Mouse (Mus musculus): Measurements from ENCODE around the gene Tspan1. TPM values are rescaled to one million over a fixed set of nuclear protein-coding genes. Genes with fewer than 3 reads are reported as not detected.

Gene Tspan1
- polyA plus RNA-seq, 1 experiment: 0.16 TPM

- Histone ChIP-seq H3K4me2 (ENCODE audit: low read depth) (no peak overlapping the region), H3K4me3 (no peak overlapping the region), H3K79me2 (ENCODE audit: control insufficient read depth, insufficient read depth) (no peaks in the 10 kb centered on the region), H3K27me3 (ENCODE audit: control insufficient read depth, insufficient read depth, insufficient read length) (no peaks in the 10 kb centered on the region), H3ac (ENCODE audit: control insufficient read depth, insufficient read length) (no peak overlapping the region), H3K36me3 (ENCODE audit: control insufficient read depth, insufficient read depth) (no peaks in the 10 kb centered on the region)
- TF ChIP-seq USF1 (IDR thresholded peaks at IDR 0.05; ENCODE audit: low read depth) (no peak), MYOG (IDR thresholded peaks at IDR 0.05; ENCODE audit: control insufficient read depth in 1 of 3, insufficient read depth in 1 of 3, insufficient read length in 2 of 3, low read depth in 2 of 3) (no peak), TCF12 (IDR thresholded peaks at IDR 0.05; ENCODE audit: insufficient read depth, poor library complexity, severe bottlenecking) (no peak), TCF3 (IDR thresholded peaks at IDR 0.05; ENCODE audit: insufficient read length, low read depth) (no peak), POLR2AphosphoS2 (IDR thresholded peaks at IDR 0.05; ENCODE audit: insufficient read length, low read depth) (no peak), SRF (IDR thresholded peaks at IDR 0.05; ENCODE audit: control insufficient read depth, insufficient read length, low read depth) (no peak), CEBPB (IDR thresholded peaks at IDR 0.05; ENCODE audit: insufficient read depth, poor library complexity, severe bottlenecking) (no peak), E2F4 (IDR thresholded peaks at IDR 0.05; ENCODE audit: insufficient read depth) (no peak), MAX (IDR thresholded peaks at IDR 0.05; ENCODE audit: low read depth) (no peak), POLR2A (IDR thresholded peaks at IDR 0.05; ENCODE audit: insufficient read length, low read depth) (no peak)
Observed at GRCm38 (mm10) chr4:116185083-116185482, 17.7 kb upstream of the Tspan1 start.

- H3K4me3 ChIP-seq: no peak overlapping the region
- TF ChIP-seq TCF3 (IDR thresholded peaks at IDR 0.05; ENCODE audit: insufficient read length, low read depth) (no peak), TCF12 (IDR thresholded peaks at IDR 0.05; ENCODE audit: insufficient read depth, poor library complexity, severe bottlenecking) (no peak), POLR2A (IDR thresholded peaks at IDR 0.05; ENCODE audit: insufficient read length, low read depth) (no peak), MYOG (IDR thresholded peaks at IDR 0.05; ENCODE audit: control insufficient read depth in 1 of 3, insufficient read depth in 1 of 3, insufficient read length in 2 of 3, low read depth in 2 of 3) (no peak), E2F4 (IDR thresholded peaks at IDR 0.05; ENCODE audit: insufficient read depth) (no peak), USF1 (IDR thresholded peaks at IDR 0.05; ENCODE audit: low read depth) (no peak), MYOD1 (IDR thresholded peaks at IDR 0.05; ENCODE audit: control insufficient read depth in 1 of 3, insufficient read length in 2 of 3, low read depth in 2 of 3) (no peak), REST (IDR thresholded peaks at IDR 0.05; ENCODE audit: insufficient read depth, insufficient read length) (no peak), CEBPB (IDR thresholded peaks at IDR 0.05; ENCODE audit: insufficient read depth, poor library complexity, severe bottlenecking) (no peak), MAX (IDR thresholded peaks at IDR 0.05; ENCODE audit: low read depth) (no peak), POLR2AphosphoS2 (IDR thresholded peaks at IDR 0.05; ENCODE audit: insufficient read length, low read depth) (no peak), SRF (IDR thresholded peaks at IDR 0.05; ENCODE audit: control insufficient read depth, insufficient read length, low read depth) (no peak)
- H3K27me3 ChIP-seq (ENCODE audit: control insufficient read depth, insufficient read depth, insufficient read length): no peaks in the 10 kb centered on the region
- H3K79me2 ChIP-seq (ENCODE audit: control insufficient read depth, insufficient read depth): no peaks in the 10 kb centered on the region
- H3K4me2 ChIP-seq (ENCODE audit: low read depth): no peak overlapping the region
- H3ac ChIP-seq (ENCODE audit: control insufficient read depth, insufficient read length): no peak overlapping the region
- H3K36me3 ChIP-seq (ENCODE audit: control insufficient read depth, insufficient read depth): no peaks in the 10 kb centered on the region
Observed at GRCm38 (mm10) chr4:116182745-116183144, 15.3 kb upstream of the Tspan1 start.

GRCm38 (mm10) chr4:116182079-116182478, 14.7 kb upstream of the Tspan1 start:
- TF ChIP-seq MAX (IDR thresholded peaks at IDR 0.05; ENCODE audit: low read depth): no peak
- TF ChIP-seq CEBPB (IDR thresholded peaks at IDR 0.05; ENCODE audit: insufficient read depth, poor library complexity, severe bottlenecking): no peak
- TF ChIP-seq E2F4 (IDR thresholded peaks at IDR 0.05; ENCODE audit: insufficient read depth): no peak
- TF ChIP-seq MYOD1 (IDR thresholded peaks at IDR 0.05; ENCODE audit: control insufficient read depth in 1 of 3, insufficient read length in 2 of 3, low read depth in 2 of 3): no peak
- TF ChIP-seq REST (IDR thresholded peaks at IDR 0.05; ENCODE audit: insufficient read depth, insufficient read length): no peak
- TF ChIP-seq USF1 (IDR thresholded peaks at IDR 0.05; ENCODE audit: low read depth): no peak
- TF ChIP-seq POLR2A (IDR thresholded peaks at IDR 0.05; ENCODE audit: insufficient read length, low read depth): no peak
- TF ChIP-seq POLR2AphosphoS2 (IDR thresholded peaks at IDR 0.05; ENCODE audit: insufficient read length, low read depth): no peak
- TF ChIP-seq SRF (IDR thresholded peaks at IDR 0.05; ENCODE audit: control insufficient read depth, insufficient read length, low read depth): no peak
- no peak for TF ChIP-seq TCF12 (IDR thresholded peaks at IDR 0.05; ENCODE audit: insufficient read depth, poor library complexity, severe bottlenecking)
- no peak for TF ChIP-seq MYOG (IDR thresholded peaks at IDR 0.05; ENCODE audit: control insufficient read depth in 1 of 3, insufficient read depth in 1 of 3, insufficient read length in 2 of 3, low read depth in 2 of 3)
- no peak for TF ChIP-seq TCF3 (IDR thresholded peaks at IDR 0.05; ENCODE audit: insufficient read length, low read depth)
- no peaks in the 10 kb centered on the region for H3K27me3 ChIP-seq (ENCODE audit: control insufficient read depth, insufficient read depth, insufficient read length)
- no peak overlapping the region for H3K4me3 ChIP-seq
- no peaks in the 10 kb centered on the region for H3K36me3 ChIP-seq (ENCODE audit: control insufficient read depth, insufficient read depth)
- H3K79me2 ChIP-seq (ENCODE audit: control insufficient read depth, insufficient read depth): no peaks in the 10 kb centered on the region
- no peak overlapping the region for H3K4me2 ChIP-seq (ENCODE audit: low read depth)
- no peak overlapping the region for H3ac ChIP-seq (ENCODE audit: control insufficient read depth, insufficient read length)

GRCm38 (mm10) chr4:116177140-116177539, 9.7 kb upstream of the Tspan1 start:
- H3K27me3 ChIP-seq (ENCODE audit: control insufficient read depth, insufficient read depth, insufficient read length): no peaks in the 10 kb centered on the region
- TF ChIP-seq USF1 (IDR thresholded peaks at IDR 0.05; ENCODE audit: low read depth) (no peak), E2F4 (IDR thresholded peaks at IDR 0.05; ENCODE audit: insufficient read depth) (no peak), SRF (IDR thresholded peaks at IDR 0.05; ENCODE audit: control insufficient read depth, insufficient read length, low read depth) (no peak), MYOG (IDR thresholded peaks at IDR 0.05; ENCODE audit: control insufficient read depth in 1 of 3, insufficient read depth in 1 of 3, insufficient read length in 2 of 3, low read depth in 2 of 3) (no peak), MYOD1 (IDR thresholded peaks at IDR 0.05; ENCODE audit: control insufficient read depth in 1 of 3, insufficient read length in 2 of 3, low read depth in 2 of 3) (no peak)
- no peaks in the 10 kb centered on the region for H3K36me3 ChIP-seq (ENCODE audit: control insufficient read depth, insufficient read depth)
- H3K4me3 ChIP-seq: no peak overlapping the region
- H3K79me2 ChIP-seq (ENCODE audit: control insufficient read depth, insufficient read depth): no peaks in the 10 kb centered on the region
- peak overlapping the region; percentile 68 for H3K4me2 ChIP-seq (ENCODE audit: low read depth)
- no peak overlapping the region for H3ac ChIP-seq (ENCODE audit: control insufficient read depth, insufficient read length)

GRCm38 (mm10) chr4:116176543-116176988, 9.2 kb upstream of the Tspan1 start:
- Histone ChIP-seq H3K4me2 (ENCODE audit: low read depth) (peak overlapping the region; percentile 68), H3K4me3 (no peak overlapping the region), H3K79me2 (ENCODE audit: control insufficient read depth, insufficient read depth) (no peaks in the 10 kb centered on the region), H3K36me3 (ENCODE audit: control insufficient read depth, insufficient read depth) (no peaks in the 10 kb centered on the region), H3ac (ENCODE audit: control insufficient read depth, insufficient read length) (no peak overlapping the region), H3K27me3 (ENCODE audit: control insufficient read depth, insufficient read depth, insufficient read length) (no peaks in the 10 kb centered on the region)
- TF ChIP-seq SRF (IDR thresholded peaks at IDR 0.05; ENCODE audit: control insufficient read depth, insufficient read length, low read depth): no peak
- TF ChIP-seq CEBPB (IDR thresholded peaks at IDR 0.05; ENCODE audit: insufficient read depth, poor library complexity, severe bottlenecking): no peak
- TF ChIP-seq POLR2AphosphoS2 (IDR thresholded peaks at IDR 0.05; ENCODE audit: insufficient read length, low read depth): no peak
- TF ChIP-seq E2F4 (IDR thresholded peaks at IDR 0.05; ENCODE audit: insufficient read depth): no peak
- no peak for TF ChIP-seq USF1 (IDR thresholded peaks at IDR 0.05; ENCODE audit: low read depth)
- TF ChIP-seq TCF12 (IDR thresholded peaks at IDR 0.05; ENCODE audit: insufficient read depth, poor library complexity, severe bottlenecking): no peak
- TF ChIP-seq MAX (IDR thresholded peaks at IDR 0.05; ENCODE audit: low read depth): no peak
- TF ChIP-seq TCF3 (IDR thresholded peaks at IDR 0.05; ENCODE audit: insufficient read length, low read depth): no peak
- TF ChIP-seq REST (IDR thresholded peaks at IDR 0.05; ENCODE audit: insufficient read depth, insufficient read length): no peak
- TF ChIP-seq MYOG (IDR thresholded peaks at IDR 0.05; ENCODE audit: control insufficient read depth in 1 of 3, insufficient read depth in 1 of 3, insufficient read length in 2 of 3, low read depth in 2 of 3): peak in 2 of 3 experiments; percentile 29 to 63
- peak in 1 of 3 experiments; percentile 76 for TF ChIP-seq MYOD1 (IDR thresholded peaks at IDR 0.05; ENCODE audit: control insufficient read depth in 1 of 3, insufficient read length in 2 of 3, low read depth in 2 of 3)

All from myocyte (in vitro differentiated cells).